Mouse (Mus musculus) urinary bladder, postnatal 36 days (tissue): ENCODE data around the gene Fam129b.

ENCODE experiments used
- DNase-seq, 2 experiments: peaks; one replicate each; pipeline ENCODE4 v3.0.0; 2022; ENCODE audit warnings: low spot score in 2 of 2, mixed read lengths in 1 of 2

The Fam129b gene

DNA sequence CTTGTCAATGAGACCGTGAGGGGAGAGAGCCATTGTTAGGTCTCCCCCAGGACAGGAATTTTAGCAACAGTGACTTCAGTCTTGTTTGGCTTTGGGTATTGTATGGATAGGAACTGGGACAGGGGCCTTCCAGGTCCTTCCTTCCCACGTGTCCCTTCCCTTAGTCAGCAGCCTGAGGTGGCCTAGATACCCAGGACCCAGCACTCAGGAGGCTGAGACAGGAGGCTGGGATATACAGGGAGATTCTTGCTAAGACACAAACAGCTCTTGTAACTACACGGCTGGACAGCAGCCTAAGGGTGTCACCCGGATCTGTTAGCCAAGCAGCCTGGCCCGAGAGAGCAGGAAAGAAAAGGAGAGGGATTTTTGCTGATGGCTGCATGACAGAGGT, 16.3 kb upstream of the Fam129b start:
- no peak for DNase-seq

DNA sequence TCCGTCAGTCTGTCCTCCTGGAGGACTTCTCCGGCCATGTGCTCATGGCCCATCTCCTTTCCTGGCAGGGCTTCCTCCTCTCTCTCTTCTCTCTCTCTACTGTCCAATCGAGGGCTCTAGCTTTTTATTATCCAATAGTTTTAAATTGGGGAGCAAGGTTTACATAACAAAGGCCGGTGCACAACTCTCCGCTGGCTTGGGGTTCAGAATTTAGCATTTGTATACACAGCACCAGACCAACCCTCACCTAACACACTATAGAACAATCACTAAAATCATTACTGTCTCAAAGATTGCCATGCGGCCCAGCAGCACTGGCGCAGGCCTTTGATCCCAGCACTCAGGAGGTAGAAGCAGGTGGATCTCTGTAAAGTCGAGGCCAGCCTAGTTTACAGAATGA, 15.1 kb upstream of the Fam129b start:
- no peak for DNase-seq

DNA sequence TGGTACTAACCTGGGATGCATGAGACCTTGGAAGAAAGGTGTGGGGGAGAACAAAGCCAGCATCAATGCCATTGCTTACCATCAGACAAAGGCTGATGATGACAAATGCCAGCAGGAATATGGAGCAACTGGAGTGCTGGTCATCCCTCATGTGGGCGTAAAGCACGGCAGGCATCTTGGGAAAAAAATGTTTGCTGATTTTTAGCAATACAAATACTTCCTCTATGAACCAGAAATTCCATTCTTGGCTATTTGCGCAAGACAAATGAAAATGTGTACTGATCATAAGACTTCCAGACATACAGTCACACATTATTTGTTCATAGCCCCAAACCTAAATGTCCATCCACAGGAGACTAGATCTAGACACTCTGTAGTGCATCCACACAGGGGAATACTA, 12.6 kb upstream of the Fam129b start:
- DNase-seq = no peak

DNA sequence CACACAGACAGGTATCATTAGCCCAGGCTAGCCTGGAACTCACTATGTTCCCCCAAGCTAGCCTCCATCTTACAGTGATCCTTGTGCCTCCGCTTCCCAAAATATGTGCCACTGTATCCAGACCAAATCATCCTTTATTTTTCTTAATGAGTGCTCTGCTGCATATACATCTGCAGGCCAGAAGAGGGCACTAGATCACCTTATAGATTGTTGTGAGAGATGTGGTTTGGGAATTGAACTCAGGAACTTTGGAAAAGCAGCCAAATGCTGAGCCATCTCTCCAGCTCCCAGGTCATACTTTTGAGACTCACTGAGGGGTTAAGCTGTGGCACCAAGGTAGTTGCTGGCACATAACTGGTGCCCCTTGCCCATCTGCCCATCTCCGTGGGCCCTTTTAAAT, 11.2 kb upstream of the Fam129b start:
- DNase-seq = no peak

DNA sequence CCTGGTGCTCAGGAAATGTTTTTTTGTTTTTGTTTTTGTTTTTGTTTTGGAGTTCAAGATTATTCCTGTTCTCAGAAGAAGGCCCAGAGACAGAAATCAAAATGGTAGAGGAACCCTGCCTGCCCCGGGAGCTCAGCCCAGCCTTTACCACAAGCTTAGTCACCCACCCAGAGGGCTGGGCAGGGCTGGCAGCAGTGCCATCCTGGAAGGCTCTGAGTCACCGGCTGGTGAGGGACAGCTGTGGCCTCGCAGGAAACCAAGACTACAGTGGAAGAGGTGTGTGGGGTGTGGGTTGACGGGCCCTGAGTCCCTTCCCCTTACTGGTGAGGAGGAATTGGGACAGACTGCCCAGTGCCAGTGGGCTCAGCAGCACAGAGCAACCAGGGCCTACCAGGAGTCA, 8.6 kb upstream of the Fam129b start:
- peak in 1 of 2 experiments; percentile 68 for DNase-seq

DNA sequence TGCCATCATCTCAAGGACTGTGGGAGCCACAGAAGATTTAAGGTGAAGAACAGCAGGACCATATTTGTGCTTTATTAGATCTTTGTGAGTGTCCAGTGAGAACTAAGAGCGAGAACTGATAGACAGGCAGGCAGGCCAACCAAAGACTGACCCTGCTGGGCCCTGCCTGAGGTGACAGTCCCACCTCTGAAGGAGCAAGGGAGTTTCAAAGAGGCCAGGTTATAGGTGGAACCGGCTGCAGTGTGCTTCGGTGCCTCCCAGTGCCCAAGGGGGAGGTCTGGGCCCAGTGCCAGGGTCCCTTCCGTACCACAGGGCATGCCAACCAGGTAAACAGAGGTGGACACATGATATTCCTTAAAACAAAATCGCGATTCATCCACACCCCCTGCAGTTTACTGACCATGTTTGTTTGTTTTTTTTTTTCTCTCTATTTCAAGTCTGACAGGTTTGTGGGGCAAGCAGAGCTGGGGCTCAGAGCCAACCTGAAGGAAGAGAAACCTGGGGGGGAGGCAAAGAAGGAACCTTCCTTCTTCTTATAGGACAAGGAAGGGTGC, 6.1 kb upstream of the Fam129b start:
- peak; percentile 77 to 82 for DNase-seq

DNA sequence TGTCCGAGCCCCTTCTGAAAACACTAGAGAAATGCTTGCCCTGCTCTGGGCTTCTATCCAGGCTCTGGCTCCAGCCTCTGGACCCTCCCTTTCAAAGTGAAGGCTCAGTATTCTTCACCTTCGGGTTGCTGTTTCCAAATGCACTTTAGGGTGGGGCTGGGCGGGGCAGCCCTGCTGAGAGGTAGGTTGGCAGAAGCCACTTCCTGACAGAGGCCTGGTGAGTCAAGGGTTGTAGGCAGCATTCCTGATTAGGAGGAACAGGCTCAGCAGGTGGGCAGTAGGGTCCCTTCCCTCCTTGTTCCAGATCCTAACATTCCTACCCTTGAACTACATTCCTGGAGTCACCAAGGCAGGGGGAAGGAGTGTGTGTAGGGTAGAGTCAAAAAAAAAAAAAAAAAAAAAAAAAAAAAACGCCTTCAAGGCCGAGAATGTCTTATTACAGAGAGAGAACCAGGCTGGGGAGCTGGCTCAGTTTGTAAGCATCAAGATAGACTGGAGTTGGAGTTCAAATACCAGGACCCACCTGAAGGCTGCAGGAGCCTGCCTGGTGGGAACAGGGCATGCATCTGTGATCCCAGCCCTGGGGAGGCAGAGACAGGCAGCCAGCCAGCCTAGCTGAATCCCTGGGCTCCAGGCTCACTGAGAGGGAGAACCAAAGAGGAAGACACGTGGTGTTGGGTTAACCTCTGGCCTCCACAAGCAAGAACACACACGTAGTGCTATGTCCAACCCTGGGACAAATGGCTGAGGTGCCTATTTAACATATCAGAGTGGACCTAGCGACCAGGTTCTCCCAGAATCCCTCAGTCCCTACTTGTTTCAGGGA, 5.4 kb upstream of the Fam129b start:
- peak in 1 of 2 experiments; percentile 53 for DNase-seq

DNA sequence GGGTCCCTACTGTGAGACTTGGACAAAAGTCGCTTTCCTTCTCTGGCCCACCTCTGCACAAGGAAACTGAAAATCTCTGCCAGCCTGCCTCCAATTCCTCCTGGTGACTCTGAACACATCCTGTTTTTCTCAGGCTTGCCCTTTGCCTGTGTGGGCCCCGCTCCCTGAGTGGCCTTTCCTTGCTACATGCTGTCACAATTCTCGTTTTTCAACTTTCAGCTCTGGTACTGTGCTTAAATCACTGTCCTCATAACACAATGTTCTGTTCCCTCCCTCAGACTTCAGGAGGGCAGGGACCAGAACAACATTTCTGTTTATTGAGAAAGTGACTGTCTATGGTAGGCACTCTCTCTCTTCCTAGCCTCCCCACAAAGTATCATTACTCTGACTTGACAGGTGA, 1.8 kb upstream of the Fam129b start:
- peak in 1 of 2 experiments; percentile 65 for DNase-seq

DNA sequence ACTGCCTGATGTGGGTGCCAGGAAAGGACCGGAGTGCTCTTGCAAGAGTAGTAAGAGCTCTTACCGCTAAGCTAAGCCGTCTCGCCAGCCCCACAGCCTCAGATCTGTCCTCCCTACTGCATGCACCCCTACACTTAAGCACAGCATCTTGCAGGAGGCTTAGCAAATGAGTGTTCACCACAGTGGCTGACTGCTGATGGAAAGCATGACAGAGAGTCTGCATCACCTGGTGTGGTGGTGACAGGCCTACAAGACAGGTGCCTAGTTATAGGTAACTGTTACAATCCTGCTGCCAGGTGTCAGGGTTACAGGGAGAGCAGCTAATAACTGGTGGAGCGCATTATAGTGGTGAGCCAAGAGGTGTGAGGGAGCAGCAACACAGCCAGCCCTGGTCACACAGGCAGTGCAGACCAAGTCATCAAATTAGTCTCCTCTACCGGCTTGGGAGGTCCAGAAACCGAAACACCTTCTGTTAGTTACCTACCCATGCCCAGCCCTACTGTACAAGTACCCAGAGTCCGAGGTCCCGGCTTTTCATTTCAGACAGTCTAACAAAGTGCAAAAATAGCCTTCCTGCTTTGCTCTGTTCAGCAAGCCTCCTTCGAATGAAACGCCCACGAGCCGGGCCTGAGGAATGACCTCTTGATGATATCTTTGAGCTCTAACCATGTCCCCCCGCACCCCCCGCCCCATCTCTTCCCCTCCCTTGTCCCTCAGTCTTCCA, 801 bp upstream of the Fam129b start:
- no peak for DNase-seq

DNA sequence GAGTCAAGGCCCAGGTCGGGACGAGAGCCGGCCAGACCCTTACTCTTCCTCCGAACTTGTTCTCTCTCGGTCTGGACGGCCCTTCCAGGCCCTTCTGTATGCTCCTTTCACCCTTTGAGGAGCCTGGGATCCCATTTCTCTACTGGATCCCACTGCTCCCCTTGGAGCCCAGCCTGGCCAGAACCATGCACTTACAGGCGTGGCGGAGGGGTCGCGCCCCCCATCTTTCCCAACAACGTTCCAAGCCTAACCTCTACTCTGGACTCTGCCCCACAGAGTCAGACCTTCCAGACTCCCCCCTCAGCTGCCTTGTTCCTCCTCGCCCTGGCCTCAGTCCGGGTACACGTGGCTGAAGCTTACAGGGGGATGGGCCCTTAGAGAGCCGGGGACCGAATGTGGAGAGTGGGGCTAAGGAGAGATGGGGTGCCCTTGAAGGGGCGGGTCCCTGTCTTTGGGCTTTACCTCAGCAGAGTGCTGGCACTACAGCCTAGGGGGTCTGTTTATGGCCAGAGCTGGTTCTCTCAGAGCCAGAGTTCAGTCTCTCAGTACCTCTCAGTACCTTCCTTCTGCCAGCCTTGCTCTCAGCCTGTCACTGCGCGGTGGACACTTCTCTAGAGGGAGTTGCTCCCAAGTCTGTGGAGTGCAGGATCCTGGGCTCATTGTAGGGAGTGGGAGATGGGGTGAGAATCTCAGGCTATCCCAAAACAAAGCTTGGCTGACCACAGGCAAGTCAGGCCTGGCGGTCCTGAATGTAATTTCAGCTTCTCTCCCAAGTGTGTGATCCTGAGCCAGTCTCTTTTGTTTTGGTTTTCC, 782 bp downstream of the Fam129b start:
- no peak for DNase-seq

DNA sequence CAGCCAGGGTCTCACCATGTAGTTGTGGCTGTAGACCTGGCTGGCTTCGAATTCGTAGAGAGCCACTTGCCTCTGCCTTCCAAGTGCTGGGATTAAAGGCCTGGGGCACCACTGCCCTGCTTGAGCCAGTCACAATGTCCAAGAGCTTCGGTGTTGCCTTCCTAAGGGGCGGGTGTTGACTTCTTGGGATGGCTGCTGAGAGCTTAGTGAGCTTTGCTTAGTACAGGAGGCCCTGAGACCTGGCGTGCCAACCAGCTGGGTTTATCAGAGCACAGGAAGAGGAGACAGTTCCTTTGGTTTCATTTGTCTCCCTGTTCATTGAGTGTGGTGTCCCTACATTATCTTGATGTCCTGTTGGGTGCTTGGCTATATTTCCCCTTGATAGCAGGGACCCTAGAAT, 1.4 kb downstream of the Fam129b start:
- DNase-seq = no peak

DNA sequence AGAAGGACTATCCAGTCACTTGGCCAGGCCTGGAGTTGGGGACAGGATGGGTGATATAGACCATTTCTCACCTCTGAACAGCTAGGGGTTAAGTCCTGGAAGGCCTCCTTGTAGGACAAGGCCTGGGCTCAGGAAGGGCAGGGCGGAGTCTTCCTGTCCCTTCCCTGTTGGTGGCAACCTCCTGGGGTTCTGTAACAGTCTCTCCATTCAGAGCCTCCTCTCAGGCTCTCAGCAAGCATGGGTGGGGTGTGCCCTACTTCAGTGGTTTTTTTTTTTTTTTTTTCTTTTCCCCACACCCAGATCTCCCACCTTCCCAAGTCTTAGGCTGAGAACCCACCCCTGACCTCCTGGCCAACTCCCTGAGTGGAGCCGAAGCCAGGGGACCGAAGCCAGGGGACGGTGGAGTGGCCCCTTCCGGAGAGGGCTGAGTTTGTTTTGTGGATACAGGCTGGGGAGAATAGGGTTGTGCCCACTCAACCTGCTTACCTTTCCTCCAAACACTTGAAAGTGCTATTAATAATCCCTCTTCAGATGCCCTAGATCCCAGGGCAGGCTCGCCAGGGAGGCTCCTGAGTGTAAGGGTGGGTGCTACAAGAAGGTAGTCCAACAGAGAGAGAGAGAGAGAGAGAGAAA, 2.0 kb downstream of the Fam129b start:
- DNase-seq = no peak

DNA sequence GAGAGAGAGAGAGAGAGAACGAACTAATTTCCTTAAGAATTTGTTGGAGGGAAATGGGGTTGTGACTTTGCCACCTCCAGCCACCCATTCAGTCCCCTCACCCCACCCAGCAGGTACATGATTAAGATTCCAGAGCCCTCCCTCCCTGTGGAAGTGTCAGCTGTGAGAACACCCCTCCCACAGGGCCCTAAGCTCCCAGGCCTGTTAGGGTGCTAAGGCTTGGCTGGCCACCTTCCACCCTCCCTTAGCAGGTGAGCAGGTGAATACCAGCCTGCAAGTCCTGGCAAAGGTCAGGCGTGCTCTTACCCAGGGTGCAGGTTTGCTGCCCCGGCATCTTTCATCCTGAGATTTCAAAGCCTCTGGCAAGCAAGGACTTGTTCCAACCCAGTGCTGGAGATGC, 2.5 kb downstream of the Fam129b start:
- peak; percentile 68 to 71 for DNase-seq

DNA sequence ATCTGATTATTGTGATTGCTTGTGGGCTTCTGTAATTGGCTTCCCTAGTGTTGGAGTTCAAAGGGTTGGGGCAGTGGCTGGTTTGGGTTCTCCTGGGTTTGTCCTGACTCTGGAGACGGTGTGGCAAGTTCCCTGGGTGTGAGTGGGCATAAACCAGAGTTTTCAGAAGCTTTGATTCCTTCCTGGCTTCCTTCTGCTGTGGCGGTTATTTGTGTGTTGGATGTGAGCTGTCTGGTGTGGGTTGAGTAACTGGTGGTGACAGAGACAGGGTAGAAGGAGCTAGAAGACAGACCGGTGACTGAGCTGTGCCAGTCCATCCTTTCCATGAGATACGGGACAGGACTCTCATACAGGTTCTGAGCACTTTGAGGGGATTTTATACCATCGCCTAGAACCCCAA, 3.7 kb downstream of the Fam129b start:
- no peak for DNase-seq

DNA sequence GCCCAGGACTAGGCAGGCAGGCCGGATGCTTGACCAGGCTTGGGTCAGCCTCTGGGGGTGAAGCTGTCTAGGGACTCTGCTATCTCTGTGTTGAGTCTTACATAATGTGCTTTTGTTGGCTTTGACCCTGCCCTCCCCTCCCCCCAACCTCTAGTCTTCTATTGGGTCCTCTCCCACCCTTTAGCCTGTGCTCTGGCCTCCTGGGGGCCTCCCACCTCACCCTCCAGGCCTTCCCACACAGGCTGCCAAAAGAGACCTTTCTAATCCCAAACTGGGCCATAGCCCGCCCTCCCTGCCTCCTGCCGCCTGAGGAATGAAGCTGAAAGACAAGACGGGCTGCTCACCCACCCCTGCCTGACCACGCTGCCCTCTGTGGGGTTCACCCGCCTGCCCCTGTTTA, 5.1 kb downstream of the Fam129b start:
- no peak for DNase-seq

DNA sequence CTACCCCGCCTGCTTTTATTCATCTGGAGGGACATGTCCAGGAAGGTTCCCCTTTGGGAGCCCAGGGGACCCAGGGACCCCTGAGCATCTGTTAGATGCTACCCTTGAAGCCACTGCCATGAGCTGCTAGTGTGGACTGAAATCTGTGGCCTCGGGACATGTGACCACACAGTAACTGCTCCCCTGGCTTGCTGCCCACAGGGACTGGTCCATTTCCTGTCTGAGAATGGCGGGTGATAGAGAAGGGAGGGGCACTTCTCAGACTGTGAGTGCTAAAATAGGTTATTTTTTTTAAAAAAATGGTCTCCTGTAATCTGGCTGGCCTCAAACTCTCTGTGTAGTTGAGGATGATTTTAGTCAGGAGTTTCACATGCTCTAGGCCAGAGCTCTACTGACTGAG, 5.8 kb downstream of the Fam129b start:
- DNase-seq = peak; percentile 74 to 83

DNA sequence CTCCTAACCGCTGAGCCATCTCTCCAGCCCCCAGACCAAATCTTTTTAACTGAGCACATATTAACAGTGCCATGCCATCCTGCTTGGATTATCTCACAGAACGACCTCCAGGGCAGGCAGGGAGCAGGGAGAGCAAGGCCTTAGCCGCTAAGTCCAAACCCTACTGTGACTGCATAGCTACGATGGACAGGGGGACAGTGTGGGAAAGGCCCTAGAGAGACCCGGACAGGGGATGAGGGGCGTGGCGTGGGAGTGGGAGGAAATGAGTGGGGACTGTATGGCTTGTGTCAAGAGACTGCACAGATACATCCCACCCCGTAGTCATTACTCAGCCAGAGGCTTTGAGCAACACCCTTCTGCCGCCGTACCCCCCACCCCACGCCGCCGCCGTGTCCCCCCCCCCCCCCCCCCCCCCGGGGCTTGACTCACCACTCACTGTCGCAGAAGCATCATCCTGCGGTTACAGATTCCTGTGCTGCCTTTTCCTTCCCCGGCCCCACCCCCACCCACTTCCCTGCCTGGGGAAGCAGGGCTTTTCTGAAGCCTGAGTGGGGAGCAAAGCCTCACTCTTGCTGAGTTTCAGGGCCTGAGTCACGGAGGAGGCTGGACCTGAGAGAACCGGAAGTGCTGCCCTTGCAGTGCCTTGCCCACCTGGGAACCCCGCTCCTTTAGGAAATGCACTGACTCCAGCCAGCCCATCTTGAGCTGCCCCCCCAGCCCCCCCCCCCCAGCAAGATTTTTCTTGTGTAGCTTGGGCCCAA, 6.5 kb downstream of the Fam129b start:
- no peak for DNase-seq

DNA sequence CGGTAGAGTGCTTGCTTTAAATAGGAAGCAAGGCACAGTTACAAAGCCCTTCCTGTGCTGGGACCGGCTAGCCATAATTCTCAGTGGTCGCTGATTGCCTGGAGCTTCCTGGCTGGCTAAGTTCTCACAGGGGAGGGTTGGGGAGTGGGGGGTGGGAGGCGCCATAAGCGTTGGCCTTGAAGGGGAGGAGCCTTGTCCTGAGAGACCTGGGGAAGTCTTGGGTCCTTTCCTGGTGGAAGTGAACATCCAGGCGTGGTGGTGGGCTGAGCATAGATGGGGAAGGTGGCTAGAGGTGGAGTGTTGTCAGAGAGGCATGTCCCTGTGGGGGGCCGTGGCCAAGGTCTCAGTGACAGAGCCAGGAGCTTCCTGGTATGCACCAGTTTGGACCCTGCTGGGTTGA, 8.8 kb downstream of the Fam129b start:
- DNase-seq = no peak

DNA sequence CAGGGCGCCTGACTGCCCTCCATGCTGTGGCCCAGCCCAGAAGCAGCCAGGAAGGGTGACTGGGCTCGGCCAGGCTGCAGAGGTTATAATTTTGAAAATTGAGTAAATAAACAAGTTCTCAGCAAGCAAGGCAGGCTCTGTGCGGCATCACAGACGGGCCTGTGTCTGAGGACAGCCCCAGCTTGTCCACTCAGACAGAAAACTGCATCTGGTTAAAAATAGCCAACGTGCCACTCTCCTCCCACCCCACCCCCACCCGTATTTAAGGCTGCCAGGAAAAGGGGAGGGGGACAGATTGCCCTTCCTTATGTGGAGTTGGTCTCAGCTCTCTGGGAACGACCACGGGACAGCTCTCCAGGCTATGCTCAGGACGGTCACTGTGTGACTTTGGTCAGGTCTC, 12.1 kb downstream of the Fam129b start:
- DNase-seq = no peak

DNA sequence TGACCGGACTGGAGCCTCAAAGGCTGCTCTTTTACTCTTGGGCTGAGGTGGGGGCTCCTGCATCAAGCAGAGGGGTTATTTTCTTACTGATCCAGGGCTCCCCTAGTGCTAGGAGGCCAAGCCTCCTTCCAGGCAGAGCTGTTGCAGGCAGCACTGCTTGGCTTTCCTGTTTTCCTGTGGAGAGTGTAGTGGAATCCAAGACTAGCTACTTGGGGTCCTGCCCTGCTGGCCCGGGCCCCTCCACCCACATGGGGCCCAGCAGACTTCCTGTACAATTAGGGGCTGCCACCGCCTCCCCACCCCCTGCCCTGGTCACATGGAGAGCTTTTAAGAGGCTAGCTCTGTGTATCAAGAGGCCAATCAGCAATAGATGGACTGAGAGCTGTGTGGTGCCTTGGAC, 12.6 kb downstream of the Fam129b start:
- DNase-seq = no peak

DNA sequence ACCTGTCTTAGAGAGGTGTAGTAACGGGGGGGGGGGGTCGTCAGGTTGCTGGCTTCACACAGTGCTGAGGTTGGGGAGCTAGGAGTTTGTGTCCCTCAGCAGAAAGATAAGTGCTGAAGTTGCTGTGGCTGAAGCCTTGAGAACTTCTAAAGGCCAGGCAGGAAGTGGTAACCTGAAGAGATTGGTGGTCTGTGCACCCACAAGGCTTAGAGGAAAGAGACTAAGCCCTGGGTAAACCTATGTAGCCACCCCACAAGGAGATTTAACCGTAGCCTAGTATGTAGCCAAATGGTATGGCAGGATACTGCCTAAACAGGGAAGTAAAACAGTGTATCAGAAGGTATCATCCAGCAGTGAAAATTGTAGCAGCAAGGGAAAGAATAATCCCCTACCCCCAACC, 14.4 kb downstream of the Fam129b start:
- DNase-seq = no peak
